Mouse (Mus musculus) T-helper 17 cell (primary cell): ENCODE measurements around the gene Atp5g3.

Experiments used
- in situ Hi-C, 2 experiments: fragments of 300-600 bp; cut with MboI, MseI; formaldehyde crosslinking; loops; 1 replicate in 1 of 2; 2 replicates in 1 of 2; pipeline ENCODE4 v1.15.1; 2025; ENCODE audit warnings: high pct_unique_total_duplicates in 2 of 2

The Atp5g3 gene

GRCm38 (mm10) chr2:73900364-73900763 lies 10.8 kb downstream of the Atp5g3 start:
- in situ Hi-C loops: loop anchor here in 1 of 2 experiments (10.0 kb wide), 1 partner anchor 1734 kb away; no protein-coding TSS in a partner anchor

GRCm38 (mm10) chr2:73896919-73897318 lies 14.2 kb downstream of the Atp5g3 start:
- in situ Hi-C loops: loop anchor here in 1 of 2 experiments (5.0 kb wide), 1 partner anchor 1760 kb away; the partner anchor contains the start of gene Hnrnpa3

- in situ Hi-C loops: no loop called here
Observed at GRCm38 (mm10) chr2:73893473-73894270, 17.5 kb downstream of the Atp5g3 start.

GRCm38 (mm10) chr2:73892464-73893296 lies 18.4 kb downstream of the Atp5g3 start, which contains the start of gene Atf2:
Gene Atf2 (minus strand): TSS chr2:73892639.
- in situ Hi-C loops: no loop called here

- in situ Hi-C loops: no loop called here
Observed at GRCm38 (mm10) chr2:73891701-73892463, 19.2 kb downstream of the Atp5g3 start.

- in situ Hi-C loops: no loop called here
Observed at GRCm38 (mm10) chr2:73885997-73886396, 25.1 kb downstream of the Atp5g3 start.

- in situ Hi-C loops: no loop called here
Observed at GRCm38 (mm10) chr2:73877891-73878290, 33.2 kb downstream of the Atp5g3 start.

GRCm38 (mm10) chr2:73867764-73868487 lies 43.2 kb downstream of the Atp5g3 start:
- in situ Hi-C loops: no loop called here

GRCm38 (mm10) chr2:73860046-73860624 lies 51.0 kb downstream of the Atp5g3 start:
- in situ Hi-C loops: no loop called here
